ENCODE assay signal across 17 mouse cellular contexts in the genomic region with DNA sequence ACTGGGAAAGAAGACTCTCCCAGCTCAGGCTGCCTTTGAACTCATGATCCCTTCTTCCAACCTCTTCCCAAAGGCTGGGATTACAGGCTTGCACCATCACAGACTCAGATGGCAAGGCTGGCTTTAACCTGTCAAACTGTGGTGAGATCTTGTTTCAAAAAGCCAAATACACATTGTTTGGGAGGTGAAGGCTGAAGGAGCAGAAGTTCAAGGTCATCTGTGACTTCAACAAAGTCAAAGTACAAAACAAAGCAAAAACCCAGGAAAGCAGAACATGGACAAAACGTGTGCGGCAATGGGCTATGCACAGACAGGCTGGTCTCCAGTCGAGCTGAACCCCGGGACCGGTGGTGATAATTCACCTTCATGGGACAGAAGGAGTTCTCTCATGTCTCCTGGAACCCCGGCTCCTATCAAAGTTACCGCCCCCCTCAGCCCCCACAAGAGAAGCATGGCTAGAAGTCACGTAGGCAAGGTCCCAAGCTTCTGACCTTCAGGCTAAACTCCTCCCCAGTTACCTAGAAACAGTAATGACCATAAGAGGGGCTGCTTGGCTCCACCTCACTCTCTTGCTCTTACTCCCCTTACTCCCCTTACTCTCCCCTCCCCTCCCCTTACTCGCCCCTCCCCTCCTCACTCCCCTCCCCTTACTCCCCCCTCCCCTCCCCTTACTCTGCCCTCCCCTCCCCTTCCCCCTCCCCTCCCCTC. TPM values are rescaled to one million over a fixed set of nuclear protein-coding genes. Genes with fewer than 3 reads are reported as not detected.
"Had no signal": no experiment of that assay in that cellular context is flagged by ENCODE, and none has a peak within 500 bp of the region (broad histone marks: within the 10 kb centered on the region; RNA-seq: fewer than 3 reads in every experiment).

No protein-coding gene starts in this region.

- H3K4me2 ChIP-seq: limb, embryonic 12.5 days; liver, embryonic 13.5 days; midbrain, embryonic 11.5 days; midbrain, embryonic 15.5 days; neural tube, embryonic 12.5 days had no signal

- H3K27me3 ChIP-seq: midbrain, embryonic 15.5 days had no signal

- H3K9ac ChIP-seq: limb, embryonic 12.5 days; liver, embryonic 13.5 days; midbrain, embryonic 15.5 days; neural tube, embryonic 12.5 days had no signal

- DNase-seq: kidney, adult 8-10 months; layer of hippocampus, postnatal 36 days; liver, embryonic 13.5 days; lung, adult 2 months; lung, postnatal 36 days; retina, postnatal 1 day; right cerebral cortex, postnatal 4 days; spleen, adult 18-20 months; thymus, adult 18-20 months; thymus, postnatal 14 days had no signal

- H3K9me3 ChIP-seq: limb, embryonic 12.5 days; liver, embryonic 13.5 days; megakaryocyte, embryonic 14.5 days; midbrain, embryonic 15.5 days; neural tube, embryonic 12.5 days had no signal

- H3K4me3 ChIP-seq: limb, embryonic 12.5 days; liver, embryonic 13.5 days; megakaryocyte, embryonic 14.5 days; midbrain, embryonic 15.5 days; neural tube, embryonic 12.5 days had no signal

- H3K36me3 ChIP-seq: limb, embryonic 12.5 days; liver, embryonic 13.5 days; midbrain, embryonic 15.5 days; neural tube, embryonic 12.5 days had no signal

- ATAC-seq: lung, postnatal 0 days; midbrain, embryonic 15.5 days had no signal

- H3K27ac ChIP-seq: limb, embryonic 12.5 days; liver, embryonic 13.5 days; midbrain, embryonic 15.5 days; neural tube, embryonic 12.5 days had no signal

RNA-seq across cellular contexts. Expression of a gene that starts 25.7 kb away (rescaled TPM):
- total RNA-seq: neutrophil, adult 5-6 weeks had no signal
